Mouse (Mus musculus) lung, postnatal 0 days (tissue): Measurements from ENCODE around the gene Tnp2. TPM values are rescaled to one million over a fixed set of nuclear protein-coding genes. Genes with fewer than 3 reads are reported as not detected.

Experiments used
- ATAC-seq: fragments of 200-750 bp; cut with Nextera tagmentation; 2 replicates; pipeline ENCODE4 v1.8.0; 2017; ENCODE audit warnings: moderate library complexity
- DNase-seq: peaks from one replicate; pipeline ENCODE4 v3.0.0-alpha.2; 2016; ENCODE audit warnings: low spot score
- H3K27ac ChIP-seq: fragments of 300-500 bp; sonication (generic); 2 replicates; pipeline ENCODE4 v1.5.1; 2014; ENCODE audit warnings: antibody characterized with exemption, mild to moderate bottlenecking, low read length, mixed read lengths
- H3K27me3 ChIP-seq: fragments of 300-500 bp; sonication (generic); replicated peaks from 2 replicates; pipeline ENCODE4 v1.6.1; 2014; ENCODE audit warnings: low read length, mixed read lengths; ENCODE audit not compliant: insufficient read depth
- H3K36me3 ChIP-seq: fragments of 300-500 bp; sonication (generic); 2 replicates; pipeline ENCODE4 v1.6.1; 2014; ENCODE audit warnings: low read length, mixed read lengths; ENCODE audit not compliant: insufficient read depth
- H3K4me1 ChIP-seq: fragments of 300-500 bp; sonication (generic); 2 replicates; pipeline ENCODE4 v1.6.1; 2014; ENCODE audit warnings: antibody characterized with exemption, low read depth, low read length, mixed read lengths; ENCODE audit not compliant: insufficient read depth
- H3K4me2 ChIP-seq: fragments of 300-500 bp; sonication (generic); replicated peaks from 2 replicates; pipeline ENCODE4 v1.6.1; 2014; ENCODE audit warnings: low read depth, mild to moderate bottlenecking, low read length, moderate library complexity, mixed read lengths
- H3K4me3 ChIP-seq: fragments of 300-500 bp; sonication (generic); 2 replicates; pipeline ENCODE4 v1.5.1; 2014; ENCODE audit warnings: low read depth, low read length
- H3K9ac ChIP-seq: fragments of 300-500 bp; sonication (generic); replicated peaks from 2 replicates; pipeline ENCODE4 v1.6.1; 2014; ENCODE audit warnings: low read depth, mild to moderate bottlenecking
- H3K9me3 ChIP-seq: fragments of 300-500 bp; sonication (generic); 2 replicates; pipeline ENCODE4 v1.6.1; 2016; ENCODE audit warnings: low read length, mixed read lengths
- CTCF ChIP-seq: IDR thresholded peaks from 2 replicates; pipeline ENCODE4 v1.5.1; 2016; ENCODE audit warnings: antibody characterized with exemption, mild to moderate bottlenecking
- EP300 ChIP-seq: IDR thresholded peaks from 2 replicates; pipeline ENCODE4 v1.6.1; 2016; ENCODE audit warnings: antibody characterized with exemption, mild to moderate bottlenecking, control low read depth
- WGBS: fragments of 180-500 bp; shearing (Covaris S2); extraction: QIAGEN DNeasy Blood & Tissue Kit; methylation state at CpG from one replicate; pipeline ENCODE4 v1.1.7; 2014; 5-methylcytosine and 5-hydroxymethylcytosine counted together
- polyA plus RNA-seq: library from polyadenylated mRNA; unstranded; fragments of >200 nt; fragmentation: Nextera tagmentation; extraction: Ambion mirVana; gene quantifications from 2 replicates; pipeline ENCODE4 v1.2.1, GENCODE M21; 2015

The Tnp2 gene
- polyA plus RNA-seq, 1 experiment from 2014 or later = not detected

DNA sequence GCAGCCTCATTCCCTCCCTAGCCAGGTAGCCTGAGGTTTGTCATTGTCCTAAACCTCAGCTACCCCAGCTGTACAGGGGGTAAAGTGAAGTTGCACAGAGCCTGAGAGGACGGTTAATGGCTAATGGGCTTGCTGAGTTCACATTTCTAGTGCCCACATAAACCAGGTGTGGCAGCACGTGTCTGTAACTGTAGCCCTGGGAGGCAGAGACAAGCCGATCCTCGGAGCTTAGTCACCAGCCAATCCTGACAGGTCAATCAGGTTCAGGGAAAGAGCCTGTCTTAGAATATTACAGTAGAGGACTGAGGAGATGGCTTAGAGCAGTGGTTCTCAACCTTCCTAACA lies 40.0 kb upstream of the Tnp2 start:
- Histone ChIP-seq H3K4me2 (no peak overlapping the region), H3K9ac (no peak overlapping the region), H3K27ac (no peak overlapping the region), H3K27me3 (0 out of 2 replicates have a peak, but pooled peaks cover 4% of the 10 kb centered on the region), H3K9me3 (no peaks in the 10 kb centered on the region), H3K36me3 (no peaks in the 10 kb centered on the region), H3K4me1 (no peaks in the 10 kb centered on the region), H3K4me3 (no peak overlapping the region)
- no peak for ATAC-seq
- WGBS = 58% methylated on average over 4 of the region's 4 CpGs
- no peak for DNase-seq
- TF ChIP-seq CTCF (no peak), EP300 (no peak)

DNA sequence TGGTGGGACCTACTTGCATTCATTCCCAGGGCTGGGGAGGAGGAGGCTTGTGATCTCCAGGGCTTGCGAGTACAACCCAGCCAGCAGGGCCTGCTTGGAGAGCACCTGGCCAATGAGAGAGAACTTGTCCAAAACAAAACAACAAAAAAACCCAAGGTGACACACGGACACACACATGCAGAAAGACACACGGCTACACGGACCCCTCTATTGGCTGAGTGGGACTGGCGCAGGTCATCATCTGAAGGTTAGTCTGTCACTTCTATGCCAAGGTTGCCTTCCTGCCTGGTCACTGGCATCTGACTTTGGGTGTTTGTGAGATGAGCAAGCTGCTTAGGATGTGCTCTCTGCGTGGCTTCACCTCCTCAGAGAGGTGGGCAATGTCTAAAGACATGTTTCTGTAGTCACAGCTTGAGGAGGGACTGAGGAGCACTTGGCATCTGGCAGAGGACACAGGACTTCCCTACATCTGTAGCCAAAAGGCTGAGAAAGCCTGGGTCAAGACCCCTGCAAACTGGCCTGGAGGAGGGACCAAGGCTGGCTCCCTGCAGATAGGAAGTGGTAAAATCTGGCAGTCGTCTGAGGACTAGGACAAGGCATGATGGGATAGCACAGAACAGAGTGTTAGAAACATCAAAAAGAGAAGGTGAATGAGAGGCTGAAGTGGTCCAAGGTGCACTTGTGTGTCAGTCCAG lies 39.5 kb upstream of the Tnp2 start:
- Histone ChIP-seq H3K27me3 (0 out of 2 replicates have a peak, but pooled peaks cover 4% of the 10 kb centered on the region), H3K9ac (no peak overlapping the region), H3K36me3 (no peaks in the 10 kb centered on the region), H3K27ac (no peak overlapping the region), H3K9me3 (no peaks in the 10 kb centered on the region), H3K4me2 (no peak overlapping the region), H3K4me3 (no peak overlapping the region), H3K4me1 (no peaks in the 10 kb centered on the region)
- DNase-seq (no peak), ATAC-seq (no peak)
- TF ChIP-seq CTCF = no peak
- no peak for TF ChIP-seq EP300
- 78% methylated on average over 7 of the region's 7 CpGs for WGBS

DNA sequence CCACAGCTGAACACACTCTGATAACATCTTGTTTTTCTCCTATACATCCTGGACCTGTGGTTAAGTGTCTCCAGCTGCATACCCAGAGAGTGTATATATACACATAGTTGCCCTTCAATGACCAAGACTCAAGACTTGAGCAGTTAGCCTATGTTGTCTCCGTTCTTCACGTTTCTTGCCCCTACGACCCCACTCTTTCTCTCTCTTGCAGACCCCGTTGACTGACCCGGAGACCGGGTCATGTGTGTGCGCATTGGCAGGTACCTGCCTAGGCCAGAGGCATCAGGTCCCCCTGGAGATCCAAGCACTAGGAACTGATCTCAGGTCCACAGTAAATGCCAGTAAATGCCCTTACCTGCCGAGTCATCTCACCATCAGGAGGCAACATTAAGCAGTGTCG lies 38.8 kb upstream of the Tnp2 start:
- 88% methylated on average over 9 of the region's 9 CpGs for WGBS
- Histone ChIP-seq H3K9me3 (no peaks in the 10 kb centered on the region), H3K4me3 (no peak overlapping the region), H3K27me3 (0 out of 2 replicates have a peak, but pooled peaks cover 4% of the 10 kb centered on the region), H3K9ac (no peak overlapping the region), H3K4me2 (no peak overlapping the region), H3K27ac (no peak overlapping the region), H3K4me1 (no peaks in the 10 kb centered on the region), H3K36me3 (no peaks in the 10 kb centered on the region)
- ATAC-seq = no peak
- no peak for DNase-seq
- TF ChIP-seq EP300 = no peak
- TF ChIP-seq CTCF = no peak

DNA sequence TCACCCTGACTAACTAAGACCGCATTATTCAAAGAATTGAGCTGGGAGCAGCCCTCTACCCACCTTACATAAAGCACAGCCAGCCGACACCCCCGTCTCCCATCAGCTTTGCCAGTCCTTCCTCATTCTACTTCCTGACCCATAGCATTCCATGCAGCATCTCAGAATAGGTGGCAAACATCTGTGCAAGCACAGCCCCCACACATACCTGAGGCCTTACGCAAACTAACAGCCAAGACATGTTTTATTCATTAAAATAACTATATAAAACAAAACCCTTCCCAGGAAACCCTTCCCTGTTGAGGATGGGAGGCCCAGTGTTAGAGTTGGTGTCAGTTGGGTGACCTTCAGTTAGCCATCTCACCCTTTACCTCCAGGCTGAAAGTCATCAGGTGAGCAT lies 37.4 kb upstream of the Tnp2 start:
- no peak overlapping the region for H3K9ac ChIP-seq
- no peaks in the 10 kb centered on the region for H3K4me1 ChIP-seq
- 77% methylated on average over 4 of the region's 4 CpGs for WGBS
- 0 out of 2 replicates have a peak, but pooled peaks cover 4% of the 10 kb centered on the region for H3K27me3 ChIP-seq
- no peaks in the 10 kb centered on the region for H3K9me3 ChIP-seq
- DNase-seq (no peak), ATAC-seq (no peak)
- TF ChIP-seq CTCF = no peak
- no peak for TF ChIP-seq EP300
- H3K27ac ChIP-seq = no peak overlapping the region
- no peak overlapping the region for H3K4me3 ChIP-seq
- H3K36me3 ChIP-seq = no peaks in the 10 kb centered on the region
- no peak overlapping the region for H3K4me2 ChIP-seq

DNA sequence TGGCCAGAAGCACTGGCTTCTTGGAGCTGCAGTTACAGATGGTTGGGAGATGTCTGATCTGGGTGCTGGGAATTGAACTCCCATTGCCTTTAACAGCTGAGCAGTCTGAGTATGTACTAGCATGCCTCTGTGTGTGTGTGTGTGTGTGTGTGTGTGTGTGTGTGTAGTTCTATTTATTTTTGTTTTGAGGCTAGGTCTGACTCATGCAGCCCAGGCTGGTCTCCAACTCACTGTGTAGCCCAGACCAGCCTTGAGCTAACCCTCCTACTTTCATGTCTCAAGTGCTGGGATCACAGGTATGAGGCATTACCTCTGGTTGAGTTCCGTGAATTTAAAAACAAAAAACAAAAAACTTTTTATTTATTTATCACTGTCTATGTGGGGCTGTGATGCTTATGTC lies 36.1 kb upstream of the Tnp2 start:
- H3K36me3 ChIP-seq = no peaks in the 10 kb centered on the region
- ATAC-seq (no peak), DNase-seq (no peak)
- H3K4me2 ChIP-seq = no peak overlapping the region
- TF ChIP-seq EP300 = no peak
- no peak for TF ChIP-seq CTCF
- WGBS = 78% methylated on average over 1 of the region's 1 CpGs
- no peak overlapping the region for H3K9ac ChIP-seq
- no peaks in the 10 kb centered on the region for H3K9me3 ChIP-seq
- H3K27me3 ChIP-seq = 0 out of 2 replicates have a peak, but pooled peaks cover 4% of the 10 kb centered on the region
- no peak overlapping the region for H3K4me3 ChIP-seq
- no peak overlapping the region for H3K27ac ChIP-seq
- no peaks in the 10 kb centered on the region for H3K4me1 ChIP-seq

DNA sequence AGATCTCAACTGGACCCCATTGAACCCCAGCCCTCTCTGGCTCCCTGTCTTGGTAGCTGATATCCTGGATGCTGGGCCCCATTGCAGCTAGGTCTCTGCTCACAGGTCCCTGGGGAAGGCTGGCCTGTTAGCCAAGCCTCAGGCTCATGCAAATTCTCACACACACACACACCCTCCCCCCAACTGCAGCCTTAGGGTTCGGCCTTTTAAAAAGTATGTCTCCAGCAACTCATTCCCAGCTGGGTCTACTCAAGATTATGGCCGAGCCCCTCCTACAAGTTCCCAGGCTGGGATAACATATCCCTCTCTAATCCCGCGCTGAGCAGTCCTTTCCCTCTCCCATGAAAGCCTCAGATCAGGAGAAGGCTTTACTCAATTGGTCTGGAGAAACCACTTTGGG lies 32.9 kb upstream of the Tnp2 start:
- H3K9me3 ChIP-seq = no peaks in the 10 kb centered on the region
- H3K27ac ChIP-seq = no peak overlapping the region
- TF ChIP-seq CTCF = no peak
- no peak for TF ChIP-seq EP300
- no peak for DNase-seq
- WGBS = 64% methylated on average over 4 of the region's 4 CpGs
- H3K4me3 ChIP-seq = no peak overlapping the region
- ATAC-seq = no peak
- H3K36me3 ChIP-seq = no peaks in the 10 kb centered on the region
- no peak overlapping the region for H3K9ac ChIP-seq
- 0 out of 2 replicates have a peak, but pooled peaks cover 1% of the 10 kb centered on the region for H3K27me3 ChIP-seq
- no peak overlapping the region for H3K4me2 ChIP-seq
- no peaks in the 10 kb centered on the region for H3K4me1 ChIP-seq

DNA sequence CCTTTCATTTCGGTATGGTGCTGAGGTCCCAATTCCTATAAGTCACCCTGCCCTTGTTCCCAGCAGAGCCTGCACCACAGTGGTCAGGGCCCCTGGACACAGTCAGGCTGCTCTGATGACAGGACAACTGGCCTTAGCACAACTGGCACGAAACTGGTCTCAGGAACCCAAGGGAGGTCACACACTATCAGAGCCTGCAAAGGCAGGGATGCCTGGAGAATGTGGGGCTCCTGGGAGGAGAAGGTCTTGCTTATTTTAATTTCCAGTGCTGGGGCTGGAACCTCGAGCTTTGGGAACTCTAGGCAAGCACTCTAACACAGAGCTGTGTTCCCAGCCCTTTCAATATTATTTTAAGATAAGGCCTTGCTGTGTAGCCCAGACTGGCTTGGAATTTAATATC lies 31.5 kb upstream of the Tnp2 start:
- WGBS = 63% methylated on average over 3 of the region's 3 CpGs
- no peak overlapping the region for H3K4me3 ChIP-seq
- H3K9ac ChIP-seq = no peak overlapping the region

More for the DNA sequence above, 31.5 kb upstream of the Tnp2 start:
- Histone ChIP-seq H3K4me2 (no peak overlapping the region), H3K4me1 (no peaks in the 10 kb centered on the region), H3K27ac (no peak overlapping the region), H3K27me3 (no peaks in the 10 kb centered on the region), H3K36me3 (no peaks in the 10 kb centered on the region), H3K9me3 (no peaks in the 10 kb centered on the region)
- ATAC-seq (no peak), DNase-seq (no peak)
- TF ChIP-seq CTCF (no peak), EP300 (no peak)
